Mouse (Mus musculus) left cerebral cortex, postnatal 10 days (tissue): ENCODE data around the gene Cast. TPM values are rescaled to one million over a fixed set of nuclear protein-coding genes. Genes with fewer than 3 reads are reported as not detected.

ENCODE experiments used
- DNase-seq, 2 experiments: peaks; one replicate each; pipeline ENCODE4 v3.0.0; 2021 to 2022; ENCODE audit warnings: low spot score in 2 of 2, mixed read lengths in 1 of 2; ENCODE audit errors: extremely low spot score in 1 of 2
- intact Hi-C: fragments of 180-260 bp; cut with DNase I; formaldehyde crosslinking; loops from one replicate; pipeline ENCODE4 v1.15.1; 2025
- total RNA-seq, 2 experiments: library from RNA; stranded (reverse); gene quantifications; 2 replicates each; pipeline ENCODE4 v1.2.3; 2021

Gene Cast
- total RNA-seq, 2 experiments from 2014 or later, result 7.5 to 7.7 TPM

GRCm38 (mm10) chr13:74735834-74736233 is 72.8 kb downstream of the Cast start:
- DNase-seq, result no peak
- intact Hi-C loops, result no loop called here

- DNase-seq, result no peak
Measured at GRCm38 (mm10) chr13:74733726-74734125, 74.9 kb downstream of the Cast start.

GRCm38 (mm10) chr13:74719002-74719401 is 89.6 kb downstream of the Cast start:
- no peak for DNase-seq
- intact Hi-C loops, result no loop called here

More at GRCm38 (mm10) chr13:74733726-74734125, 74.9 kb downstream of the Cast start:
- intact Hi-C loops, result no loop called here

GRCm38 (mm10) chr13:74696225-74696624 is 112.4 kb downstream of the Cast start:
- intact Hi-C loops, result no loop called here

GRCm38 (mm10) chr13:74695497-74696193 is 113.0 kb downstream of the Cast start:
- intact Hi-C loops, result no loop called here
- no peak for DNase-seq

More at GRCm38 (mm10) chr13:74696225-74696624, 112.4 kb downstream of the Cast start:
- DNase-seq, result no peak

Other genes starting within 250 kb of the Cast start
- gene Erap1, start 169.2 kb downstream of the Cast start, total RNA-seq, result 10 to 100 TPM in 1 of 2 experiments, 1 to 10 TPM in 1; 9.9 to 10.5 TPM